9 mouse cellular contexts compared by ENCODE assay signal in genomic region chr1:151095344-151096050, GRCm38 (mm10).
A peak's percentile ranks its signal among the peaks of the same experiment; 100 is the strongest.
DNase-seq lines count a peak whose midpoint lies in the region; ATAC-seq lines count a peak whose summit lies in the region.
"Had no signal": no experiment of that assay in that cellular context is flagged by ENCODE, and none has a peak within 500 bp of the region (broad histone marks: within the 10 kb centered on the region; RNA-seq: fewer than 3 reads in every experiment).

No protein-coding gene starts in this region.

- peak overlapping the region; percentile 62 for H3K4me2 ChIP-seq in heart, embryonic 16.5 days (ENCODE audit: low read depth, low read length)
- H3K4me2 ChIP-seq in forebrain, embryonic 12.5 days = peak overlapping the region; percentile 32
- H3K4me2 ChIP-seq in limb, embryonic 13.5 days (replicated peaks) = peak overlapping the region; percentile 48
- H3K4me2 ChIP-seq in neural tube, embryonic 12.5 days (replicated peaks) = peak overlapping the region; percentile 40
- H3K4me2 ChIP-seq in kidney, embryonic 16.5 days (replicated peaks; ENCODE audit: low read depth, low read length) = no peak overlapping the region

- H3K36me3 ChIP-seq in heart, embryonic 16.5 days (ENCODE audit: control insufficient read depth, insufficient read depth) = no peaks in the 10 kb centered on the region
- no peaks in the 10 kb centered on the region for H3K36me3 ChIP-seq in forebrain, embryonic 12.5 days (replicated peaks)
- H3K36me3 ChIP-seq in limb, embryonic 13.5 days = no peaks in the 10 kb centered on the region
- no peaks in the 10 kb centered on the region for H3K36me3 ChIP-seq in neural tube, embryonic 12.5 days
- H3K36me3 ChIP-seq in kidney, embryonic 16.5 days (ENCODE audit: insufficient read depth, low read length) = no peaks in the 10 kb centered on the region

- H3K9ac ChIP-seq in heart, embryonic 16.5 days (ENCODE audit: low read length) = no peak overlapping the region
- no peak overlapping the region for H3K9ac ChIP-seq in forebrain, embryonic 12.5 days
- H3K9ac ChIP-seq in limb, embryonic 13.5 days = no peak overlapping the region
- H3K9ac ChIP-seq in neural tube, embryonic 12.5 days = no peak overlapping the region
- H3K9ac ChIP-seq in kidney, embryonic 16.5 days (replicated peaks; ENCODE audit: low read length) = no peak overlapping the region

- no peaks in the 10 kb centered on the region for H3K9me3 ChIP-seq in heart, embryonic 16.5 days (replicated peaks; ENCODE audit: control insufficient read depth, low read length)
- H3K9me3 ChIP-seq in forebrain, embryonic 12.5 days = no peaks in the 10 kb centered on the region
- H3K9me3 ChIP-seq in limb, embryonic 13.5 days = no peaks in the 10 kb centered on the region
- no peaks in the 10 kb centered on the region for H3K9me3 ChIP-seq in neural tube, embryonic 12.5 days
- no peaks in the 10 kb centered on the region for H3K9me3 ChIP-seq in kidney, embryonic 16.5 days (ENCODE audit: low read length)

- WGBS in heart, embryonic 16.5 days = 65% methylated on average over 10 of the region's 10 CpGs
- 70% methylated on average over 10 of the region's 10 CpGs for WGBS in forebrain, embryonic 12.5 days
- 69% methylated on average over 10 of the region's 10 CpGs for WGBS in limb, embryonic 13.5 days
- WGBS in neural tube, embryonic 12.5 days = 62% methylated on average over 10 of the region's 10 CpGs
- WGBS in kidney, embryonic 16.5 days = 79% methylated on average over 10 of the region's 10 CpGs

- peaks cover 7% of the 10 kb centered on the region for H3K4me1 ChIP-seq in heart, embryonic 16.5 days (ENCODE audit: control insufficient read depth, insufficient read depth, low read length)
- peaks cover 9% of the 10 kb centered on the region for H3K4me1 ChIP-seq in forebrain, embryonic 12.5 days
- H3K4me1 ChIP-seq in limb, embryonic 13.5 days = peaks cover 14% of the 10 kb centered on the region
- peaks cover 4% of the 10 kb centered on the region; the same call in 1 of the 2 replicates for H3K4me1 ChIP-seq in neural tube, embryonic 12.5 days
- peaks cover 24% of the 10 kb centered on the region for H3K4me1 ChIP-seq in kidney, embryonic 16.5 days (ENCODE audit: insufficient read depth, low read length)

- H3K27ac ChIP-seq in heart, embryonic 16.5 days (ENCODE audit: low read length) = peak overlapping the region; percentile 2; the same call in 1 of the 2 replicates
- 0 out of 2 replicates have a peak overlapping the region, but pooled peaks have one; percentile 13 for H3K27ac ChIP-seq in forebrain, embryonic 12.5 days
- H3K27ac ChIP-seq in limb, embryonic 13.5 days = no peak overlapping the region; the same call in 1 of the 2 replicates
- H3K27ac ChIP-seq in neural tube, embryonic 12.5 days = no peak overlapping the region
- no peak overlapping the region for H3K27ac ChIP-seq in kidney, embryonic 16.5 days (ENCODE audit: low read length)

- intact Hi-C loops in heart, postnatal 14 days (cut with DNase I) = no loop called here

- no peak for ATAC-seq in heart, embryonic 16.5 days (replicated peaks; ENCODE audit: extremely low read depth, insufficient read depth, low FRiP score)
- 0 out of 2 replicates have a peak, but pooled peaks have one; percentile 55 for ATAC-seq in forebrain, embryonic 12.5 days (ENCODE audit: low FRiP score)
- ATAC-seq in limb, embryonic 13.5 days (ENCODE audit: low FRiP score, low read depth) = peak; percentile 9; the same call in 1 of the 2 replicates
- ATAC-seq in neural tube, embryonic 12.5 days (ENCODE audit: low FRiP score, low read depth) = peak; percentile 70; the same call in 1 of the 2 replicates
- no peak for ATAC-seq in kidney, embryonic 16.5 days (ENCODE audit: low FRiP score, low TSS enrichment)

- DNase-seq in heart, postnatal 14 days = no peak
- DNase-seq in right cerebral cortex, postnatal 4 days = no peak
- no peak for DNase-seq in ovary, adult 18-20 months (ENCODE audit: low spot score)
- DNase-seq: right cerebral cortex, postnatal 25 days had no signal

- peak overlapping the region; percentile 29; the same call in 1 of the 2 replicates for H3K4me3 ChIP-seq in heart, embryonic 16.5 days (ENCODE audit: low read length)
- no peak overlapping the region for H3K4me3 ChIP-seq in forebrain, embryonic 12.5 days (replicated peaks)
- H3K4me3 ChIP-seq in limb, embryonic 13.5 days = no peak overlapping the region
- H3K4me3 ChIP-seq in neural tube, embryonic 12.5 days = no peak overlapping the region
- no peak overlapping the region for H3K4me3 ChIP-seq in kidney, embryonic 16.5 days (ENCODE audit: low read length)

- H3K27me3 ChIP-seq in heart, embryonic 16.5 days (ENCODE audit: control insufficient read depth, insufficient read depth, low read length) = no peaks in the 10 kb centered on the region
- no peaks in the 10 kb centered on the region for H3K27me3 ChIP-seq in forebrain, embryonic 12.5 days
- H3K27me3 ChIP-seq in limb, embryonic 13.5 days = no peaks in the 10 kb centered on the region
- no peaks in the 10 kb centered on the region for H3K27me3 ChIP-seq in neural tube, embryonic 12.5 days (replicated peaks)
- no peaks in the 10 kb centered on the region for H3K27me3 ChIP-seq in kidney, embryonic 16.5 days (ENCODE audit: insufficient read depth, low read length)

Comparison
In these comparisons a context has a peak if more than half of its experiments do, and no peak if none do; other contexts are left out.
1. ATAC-seq: peak in forebrain, embryonic 12.5 days (single experiment), limb, embryonic 13.5 days (single experiment) and neural tube, embryonic 12.5 days (single experiment); none in heart, embryonic 16.5 days (single experiment) and kidney, embryonic 16.5 days (single experiment).
2. H3K27ac ChIP-seq: peak in heart, embryonic 16.5 days (single experiment) and forebrain, embryonic 12.5 days (single experiment); none in limb, embryonic 13.5 days (single experiment), neural tube, embryonic 12.5 days (single experiment) and kidney, embryonic 16.5 days (single experiment).